Mouse (Mus musculus) kidney, adult 9 months (tissue): ENCODE data around the gene Calr4.

Experiments used
- DNase-seq: peaks from one replicate; pipeline ENCODE4 v3.0.0; 2022

The Calr4 gene

DNA sequence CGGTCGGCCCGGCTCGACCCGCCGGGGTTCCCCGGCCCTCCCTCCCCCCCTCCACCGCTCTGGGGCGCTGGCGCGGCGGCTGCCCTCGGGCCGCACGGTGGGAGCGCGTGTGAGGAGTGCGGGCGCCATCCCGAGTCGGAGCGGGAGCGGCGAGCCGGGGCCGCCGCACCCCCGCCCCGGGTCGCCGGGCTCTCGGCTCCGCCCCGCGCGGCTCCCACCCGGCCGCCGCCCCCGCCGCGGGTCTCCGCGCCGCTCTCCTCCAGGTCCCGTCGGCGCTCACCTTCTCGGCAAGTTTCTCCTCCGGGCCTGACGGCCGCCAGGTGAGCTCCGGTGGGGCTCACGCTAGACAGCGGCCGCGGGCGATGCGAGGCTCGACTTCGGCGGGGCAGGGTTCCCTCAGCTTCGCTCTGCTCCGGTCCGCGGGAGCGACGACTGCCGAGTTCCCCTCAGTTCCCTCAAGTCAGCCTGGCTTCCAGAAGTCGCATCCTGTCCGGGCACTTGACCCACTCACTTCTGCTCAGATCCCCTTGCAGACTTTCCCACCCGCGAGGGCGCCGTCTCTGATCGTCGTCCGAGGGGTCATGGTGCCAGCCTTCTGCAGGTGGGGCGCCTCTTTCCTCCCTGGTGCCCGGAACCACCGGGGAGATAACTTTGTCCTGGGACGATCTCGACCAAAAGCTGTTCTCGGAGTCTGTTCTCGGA is 46.3 kb downstream of the Calr4 start:
- DNase-seq: no peak

DNA sequence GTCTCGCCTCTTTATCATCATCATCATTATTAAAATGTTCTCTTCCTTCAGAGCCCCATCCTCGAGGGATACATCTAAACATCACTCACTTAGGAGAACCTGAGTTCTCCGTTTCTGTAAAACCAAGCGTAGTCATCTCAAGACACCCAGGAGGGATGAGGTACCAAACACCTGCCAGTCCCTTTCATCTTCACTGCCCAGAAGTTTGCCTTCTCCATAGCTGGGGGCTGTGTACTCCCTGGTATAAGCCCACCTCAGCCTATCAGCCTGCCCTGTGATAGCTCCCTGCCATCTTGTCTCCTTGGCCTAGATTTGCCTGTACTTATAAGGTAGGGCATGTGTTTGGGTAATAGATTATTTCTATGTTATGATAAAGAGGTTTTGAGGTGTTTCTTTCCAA is 46.9 kb downstream of the Calr4 start:
- DNase-seq: no peak

DNA sequence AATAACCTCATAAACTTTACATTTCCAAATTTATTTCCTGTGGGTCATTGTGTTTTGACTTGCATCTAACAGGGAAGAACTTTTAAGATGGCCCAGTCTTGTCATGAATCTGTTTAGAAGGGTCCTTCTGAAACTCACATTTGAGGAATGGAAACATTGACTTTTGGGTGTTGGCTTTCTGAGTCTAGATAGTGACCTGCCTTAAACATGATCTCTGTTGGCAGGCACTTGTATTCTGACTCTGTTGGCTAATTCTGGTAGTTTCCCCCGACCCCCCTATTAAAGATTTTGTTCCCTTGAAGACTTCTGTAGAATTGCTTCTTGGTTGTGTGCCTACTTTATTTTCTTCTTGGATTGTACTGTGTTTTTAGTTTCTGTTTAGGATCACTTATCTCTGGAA is 47.7 kb downstream of the Calr4 start:
- no peak for DNase-seq

DNA sequence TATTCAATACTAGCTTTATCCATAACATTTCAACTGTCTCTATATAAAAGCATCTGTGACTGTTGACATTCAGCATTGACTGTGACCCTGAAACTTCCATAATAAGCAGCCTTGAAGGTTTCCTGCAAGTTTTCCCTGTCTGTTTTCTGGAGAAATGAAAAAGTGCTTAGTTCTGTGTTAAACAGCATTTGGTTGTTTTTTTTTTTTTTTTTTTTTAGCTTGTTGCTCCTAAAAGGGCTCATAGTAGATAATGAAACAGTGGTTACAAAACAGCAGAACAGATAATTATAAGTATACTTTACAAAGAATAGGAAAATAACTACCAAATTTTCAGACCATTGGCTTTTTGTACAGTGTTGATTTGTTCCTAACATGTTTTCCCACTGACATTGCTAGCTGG is 60.3 kb downstream of the Calr4 start:
- no peak for DNase-seq

DNA sequence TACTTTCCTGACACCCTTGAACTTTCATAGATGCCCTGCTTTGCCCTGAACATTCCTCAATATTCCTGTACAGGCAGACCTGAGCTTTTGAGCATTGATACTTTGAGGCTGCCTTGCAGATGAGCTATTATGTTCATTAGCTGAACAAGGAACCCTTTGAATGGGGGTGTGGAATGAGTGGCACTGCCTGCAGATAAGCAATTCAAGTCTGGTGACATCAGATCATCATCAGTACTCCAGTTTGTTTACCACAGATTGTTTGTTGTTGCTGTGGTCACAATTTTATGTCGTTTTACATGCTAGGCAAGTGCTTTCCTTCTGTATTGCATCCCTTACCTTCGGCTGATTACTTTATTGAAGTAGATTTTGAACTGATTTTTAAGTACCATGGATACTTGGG is 62.2 kb downstream of the Calr4 start:
- DNase-seq: no peak

DNA sequence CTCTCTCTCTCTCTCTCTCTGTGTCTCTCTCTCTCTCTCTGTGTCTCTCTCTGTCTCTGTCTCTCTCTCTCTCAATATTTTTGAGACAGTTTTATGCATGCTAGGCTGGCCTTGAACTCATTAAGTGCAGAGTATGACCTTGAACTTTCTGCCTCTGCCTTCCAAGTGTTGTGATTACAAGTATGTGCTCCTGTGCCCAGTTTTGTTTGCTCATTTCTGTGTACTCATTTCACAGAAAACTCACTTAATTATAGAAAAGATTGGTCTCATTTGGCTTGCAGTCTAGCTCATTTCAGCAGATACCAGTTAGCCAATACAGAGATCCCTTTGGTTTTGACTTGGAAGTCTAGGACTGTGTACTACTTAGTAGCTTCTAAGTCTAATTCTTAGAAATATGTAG is 64.9 kb downstream of the Calr4 start:
- DNase-seq: no peak
